21 mouse cellular contexts compared by ENCODE assay signal in the genomic region with DNA sequence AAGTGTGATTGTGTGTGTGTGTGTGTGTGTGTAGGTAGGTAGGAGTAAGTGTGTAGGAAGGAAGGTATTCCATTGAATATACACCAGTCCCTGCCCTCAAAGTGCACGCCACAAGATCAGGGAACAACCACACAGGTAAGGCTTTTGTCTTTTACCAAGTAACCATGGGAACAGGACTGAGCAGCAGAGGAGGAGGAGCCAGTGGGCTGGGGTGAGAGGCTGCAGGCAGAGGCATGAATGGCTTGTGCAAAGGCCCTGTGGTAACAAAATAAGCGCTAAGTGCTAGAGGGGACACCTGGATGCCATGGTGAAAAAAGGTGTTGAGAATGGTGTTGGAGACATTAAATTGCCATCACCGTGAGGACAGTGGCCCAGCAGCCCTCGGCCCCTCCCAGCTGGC.
"Had no signal": no experiment of that assay in that cellular context is flagged by ENCODE, and none has a peak within 500 bp of the region (broad histone marks: within the 10 kb centered on the region; RNA-seq: fewer than 3 reads in every experiment).

No protein-coding gene starts in this region.

- H3K4me3 ChIP-seq: layer of hippocampus, adult 2 months; limb, embryonic 10.5 days; limb, embryonic 13.5 days; midbrain, embryonic 10.5 days; midbrain, embryonic 15.5 days; neural tube, embryonic 12.5 days; neural tube, embryonic 15.5 days had no signal

- H3K9ac ChIP-seq: limb, embryonic 13.5 days; liver, embryonic 14.5 days; midbrain, embryonic 15.5 days; neural tube, embryonic 12.5 days; neural tube, embryonic 15.5 days had no signal

- H3K27me3 ChIP-seq: limb, embryonic 13.5 days; midbrain, embryonic 15.5 days; neural tube, embryonic 12.5 days; neural tube, embryonic 15.5 days had no signal

- H3K4me2 ChIP-seq: limb, embryonic 13.5 days; midbrain, embryonic 15.5 days; neural tube, embryonic 12.5 days; neural tube, embryonic 15.5 days had no signal

- DNase-seq: kidney, adult 18-20 months; kidney, adult 9 months; kidney, postnatal 14 days; layer of hippocampus, adult 9-11 months; lung, adult 2 months; lung, postnatal 14 days; lung, postnatal 4 days; right cerebral cortex, adult 18-20 months; right cerebral cortex, postnatal 14 days; right cerebral cortex, postnatal 4 days; thymus, adult 2 months; thymus, postnatal 14 days; thymus, postnatal 4 days had no signal

- H3K9me3 ChIP-seq: limb, embryonic 10.5 days; limb, embryonic 13.5 days; midbrain, embryonic 15.5 days; neural tube, embryonic 12.5 days; neural tube, embryonic 15.5 days had no signal

- H3K27ac ChIP-seq: limb, embryonic 10.5 days; limb, embryonic 13.5 days; liver, embryonic 14.5 days; midbrain, embryonic 15.5 days; neural tube, embryonic 12.5 days; neural tube, embryonic 15.5 days had no signal

- ATAC-seq: midbrain, embryonic 15.5 days had no signal
